Mouse (Mus musculus) G1E (cell line): ENCODE results near the gene Nrg3.

Experiments used
- CTCF ChIP-seq: IDR thresholded peaks from 2 replicates; pipeline ENCODE4 v1.5.1; 2012; ENCODE audit warnings: low read depth, low read length, inconsistent platforms, mixed read lengths
- GATA1 ChIP-seq: IDR thresholded peaks from 2 replicates; pipeline ENCODE4 v1.6.1; 2012; ENCODE audit warnings: borderline replicate concordance, low read length, inconsistent platforms, mixed read lengths
- TAL1 ChIP-seq: conservative IDR thresholded peaks from 2 replicates; pipeline ENCODE4 v1.6.1; 2012; ENCODE audit warnings: low read depth, low read length, inconsistent platforms, mixed read lengths

GRCm38 (mm10) chr14:38340967-38341366 lies 1131.9 kb downstream of the Nrg3 start:
- TF ChIP-seq TAL1: no peak
- TF ChIP-seq CTCF: no peak
- no peak for TF ChIP-seq GATA1
